Mouse (Mus musculus) bone marrow, adult 2 months (tissue): ENCODE measurements around the gene Bglap3.

ENCODE experiments used
- CTCF ChIP-seq: fragments of 200-500 bp; IDR thresholded peaks from 2 replicates; pipeline ENCODE4 v1.5.1; 2011; ENCODE audit warnings: low read length, control low read depth; ENCODE audit not compliant: control insufficient read depth, insufficient read depth
- POLR2A ChIP-seq: fragments of 200-500 bp; IDR thresholded peaks from 2 replicates; pipeline ENCODE4 v1.6.1; 2011; ENCODE audit warnings: low read depth, mild to moderate bottlenecking, control low read depth, low read length, borderline replicate concordance; ENCODE audit not compliant: control insufficient read depth

- TF ChIP-seq CTCF (no peak), POLR2A (no peak)
These were observed 43.1 kb upstream of the Bglap3 start for GRCm38 (mm10) chr3:88415668-88416067.
